Mouse (Mus musculus) MEL (cell line): Measurements from ENCODE around the gene Tmem50b. TPM values are rescaled to one million over a fixed set of nuclear protein-coding genes. Genes with fewer than 3 reads are reported as not detected.

Experiments used
- DNase-seq: peaks from one replicate; pipeline ENCODE4 v3.0.0; 2011; ENCODE audit warnings: low read depth, low spot score
- H3K27ac ChIP-seq: 2 replicates; pipeline ENCODE4 v1.5.1; 2012; ENCODE audit warnings: low read depth, mild to moderate bottlenecking, control low read depth, low read length, moderate library complexity; ENCODE audit not compliant: control insufficient read depth
- H3K27me3 ChIP-seq, 2 experiments: fragments of 150-350 bp in 1 of 2; sonication (generic) in 1 of 2; 2 replicates each; pipeline ENCODE4 v1.6.1; 2012; ENCODE audit warnings: low read length in 2 of 2, mild to moderate bottlenecking in 2 of 2, improper control_type of control experiment in 1 of 2, moderate library complexity in 1 of 2; ENCODE audit not compliant: insufficient read depth in 2 of 2, control insufficient read depth in 1 of 2
- H3K36me3 ChIP-seq, 2 experiments: 2 replicates each; pipeline ENCODE4 v1.6.1; 2012 to 2014; ENCODE audit warnings: low read length in 2 of 2, improper control_type of control experiment in 1 of 2, inconsistent platforms in 1 of 2, mild to moderate bottlenecking in 1 of 2; ENCODE audit not compliant: insufficient read depth in 2 of 2, control insufficient read depth in 1 of 2
- H3K4me1 ChIP-seq, 2 experiments: fragments of 150-350 bp in 1 of 2; sonication (generic) in 1 of 2; 2 replicates each; pipeline ENCODE4 v1.6.1; 2012; ENCODE audit warnings: low read length in 2 of 2, improper control_type of control experiment in 1 of 2, mild to moderate bottlenecking in 1 of 2; ENCODE audit not compliant: insufficient read depth in 2 of 2, control insufficient read depth in 1 of 2
- H3K4me3 ChIP-seq, 2 experiments: fragments of 150-350 bp in 1 of 2; sonication (generic) in 1 of 2; 2 replicates each; pipeline ENCODE4 v1.5.1; 2012; ENCODE audit warnings: low read depth in 2 of 2, low read length in 2 of 2, mild to moderate bottlenecking in 2 of 2, moderate library complexity in 2 of 2, control low read depth in 1 of 2, improper control_type of control experiment in 1 of 2; ENCODE audit not compliant: control insufficient read depth in 1 of 2, insufficient read depth in 1 of 2
- H3K79me2 ChIP-seq: 2 replicates; pipeline ENCODE4 v1.6.1; 2012; ENCODE audit warnings: mild to moderate bottlenecking, low read length, moderate library complexity; ENCODE audit not compliant: control insufficient read depth, poor library complexity, insufficient read depth
- H3K9ac ChIP-seq: 2 replicates; pipeline ENCODE4 v1.6.1; 2012; ENCODE audit warnings: low read depth, mild to moderate bottlenecking, control low read depth, low read length, moderate library complexity; ENCODE audit not compliant: control insufficient read depth, poor library complexity, severe bottlenecking
- H3K9me3 ChIP-seq: fragments of 150-350 bp; sonication (generic); replicated peaks from 2 replicates; pipeline ENCODE4 v1.6.1; 2012; ENCODE audit warnings: mild to moderate bottlenecking, low read length, improper control_type of control experiment, moderate library complexity; ENCODE audit not compliant: insufficient read depth
- BHLHE40 ChIP-seq: IDR thresholded peaks from 2 replicates; pipeline ENCODE4 v1.6.1; 2012; ENCODE audit warnings: low read depth, mild to moderate bottlenecking, inconsistent platforms, low read length, improper control_type of control experiment, borderline replicate concordance
- CHD1 ChIP-seq: IDR thresholded peaks from 2 replicates; pipeline ENCODE4 v1.6.1; 2012; ENCODE audit warnings: low read depth, mild to moderate bottlenecking, inconsistent platforms, low read length, improper control_type of control experiment
- CHD2 ChIP-seq: IDR thresholded peaks from 2 replicates; pipeline ENCODE4 v1.6.1; 2011; ENCODE audit warnings: low read length, improper control_type of control experiment
- CTCF ChIP-seq, 3 experiments: IDR thresholded peaks in 2 of 3; conservative IDR thresholded peaks in 1 of 3; 2 replicates each; pipeline ENCODE4 v1.5.1; 2011 to 2012; ENCODE audit warnings: low read length in 3 of 3, low read depth in 2 of 3, mild to moderate bottlenecking in 2 of 3, improper control_type of control experiment in 1 of 3, inconsistent platforms in 1 of 3, mixed read lengths in 1 of 3, moderate library complexity in 1 of 3; ENCODE audit not compliant: control insufficient read depth in 1 of 3, insufficient read depth in 1 of 3, poor library complexity in 1 of 3, severe bottlenecking in 1 of 3
- E2F4 ChIP-seq: IDR thresholded peaks from 2 replicates; pipeline ENCODE4 v1.6.1; 2011; ENCODE audit warnings: low read depth, low read length, improper control_type of control experiment, borderline replicate concordance
- ELF1 ChIP-seq: IDR thresholded peaks from 2 replicates; pipeline ENCODE4 v1.6.1; 2014; ENCODE audit warnings: low read depth, mild to moderate bottlenecking, inconsistent platforms, low read length, improper control_type of control experiment, moderate library complexity
- EP300 ChIP-seq, 2 experiments: IDR thresholded peaks; 2 replicates each; pipeline ENCODE4 v1.6.1; 2011; ENCODE audit warnings: improper control_type of control experiment in 2 of 2, low read length in 2 of 2, low read depth in 1 of 2, mild to moderate bottlenecking in 1 of 2
- ETS1 ChIP-seq: IDR thresholded peaks from 2 replicates; pipeline ENCODE4 v1.6.1; 2012; ENCODE audit warnings: low read depth, mild to moderate bottlenecking, inconsistent platforms, low read length, improper control_type of control experiment, moderate library complexity
- GABPA ChIP-seq: IDR thresholded peaks from 2 replicates; pipeline ENCODE4 v1.6.1; 2012; ENCODE audit warnings: low read depth, mild to moderate bottlenecking, inconsistent platforms, low read length, improper control_type of control experiment, moderate library complexity
- HCFC1 ChIP-seq: IDR thresholded peaks from 2 replicates; pipeline ENCODE4 v1.6.1; 2012; ENCODE audit warnings: low read depth, mild to moderate bottlenecking, inconsistent platforms, low read length, improper control_type of control experiment, moderate library complexity
- JUND ChIP-seq: IDR thresholded peaks from 2 replicates; pipeline ENCODE4 v1.6.1; 2011; ENCODE audit warnings: low read depth, mild to moderate bottlenecking, improper control_type of control experiment, low read length
- KAT2A ChIP-seq: conservative IDR thresholded peaks from 2 replicates; pipeline ENCODE4 v1.6.1; 2012; ENCODE audit warnings: low read depth, low read length, improper control_type of control experiment, inconsistent platforms
- MAFK ChIP-seq: IDR thresholded peaks from 2 replicates; pipeline ENCODE4 v1.6.1; 2011; ENCODE audit warnings: low read depth, mild to moderate bottlenecking, low read length, improper control_type of control experiment, borderline replicate concordance
- MAZ ChIP-seq: IDR thresholded peaks from 2 replicates; pipeline ENCODE4 v1.6.1; 2012; ENCODE audit warnings: low read depth, mild to moderate bottlenecking, inconsistent platforms, low read length, improper control_type of control experiment
- MEF2A ChIP-seq: IDR thresholded peaks from 2 replicates; pipeline ENCODE4 v1.6.1; 2014; ENCODE audit warnings: low read depth, mild to moderate bottlenecking, inconsistent platforms, low read length, improper control_type of control experiment; ENCODE audit not compliant: poor library complexity, insufficient replicate concordance, severe bottlenecking; ENCODE audit errors: extremely low read depth
- MXI1 ChIP-seq: IDR thresholded peaks from 2 replicates; pipeline ENCODE4 v1.6.1; 2011; ENCODE audit warnings: mild to moderate bottlenecking, low read depth, low read length, improper control_type of control experiment
- MYB ChIP-seq: IDR thresholded peaks from 2 replicates; pipeline ENCODE4 v1.6.1; 2011; ENCODE audit warnings: mild to moderate bottlenecking, low read depth, low read length, improper control_type of control experiment
- POLR2A ChIP-seq, 2 experiments: IDR thresholded peaks; 2 replicates each; pipeline ENCODE4 v1.6.1; 2011 to 2012; ENCODE audit warnings: low read length in 2 of 2, mild to moderate bottlenecking in 2 of 2, control low read depth in 1 of 2, improper control_type of control experiment in 1 of 2, low read depth in 1 of 2, moderate library complexity in 1 of 2; ENCODE audit not compliant: control insufficient read depth in 1 of 2, insufficient read depth in 1 of 2, poor library complexity in 1 of 2
- POLR2AphosphoS2 ChIP-seq: IDR thresholded peaks from 2 replicates; pipeline ENCODE4 v1.6.1; 2011; ENCODE audit warnings: low read length, improper control_type of control experiment
- RAD21 ChIP-seq: IDR thresholded peaks from 2 replicates; pipeline ENCODE4 v1.6.1; 2011; ENCODE audit warnings: mild to moderate bottlenecking, low read depth, low read length, improper control_type of control experiment
- RCOR1 ChIP-seq: IDR thresholded peaks from 2 replicates; pipeline ENCODE4 v1.6.1; 2012; ENCODE audit warnings: low read depth, mild to moderate bottlenecking, inconsistent platforms, low read length, improper control_type of control experiment
- TAL1 ChIP-seq: IDR thresholded peaks from 2 replicates; pipeline ENCODE4 v1.6.1; 2012; ENCODE audit warnings: mild to moderate bottlenecking, inconsistent platforms, low read length, moderate library complexity, mixed read lengths
- USF1 ChIP-seq: IDR thresholded peaks from 2 replicates; pipeline ENCODE4 v1.6.1; 2014; ENCODE audit warnings: low read depth, mild to moderate bottlenecking, inconsistent platforms, low read length, improper control_type of control experiment, moderate library complexity
- USF2 ChIP-seq, 2 experiments: IDR thresholded peaks; 2 replicates each; pipeline ENCODE4 v1.6.1; 2011 to 2012; ENCODE audit warnings: improper control_type of control experiment in 2 of 2, low read length in 2 of 2, borderline replicate concordance in 1 of 2, inconsistent platforms in 1 of 2, low read depth in 1 of 2, mild to moderate bottlenecking in 1 of 2; ENCODE audit not compliant: insufficient read depth in 1 of 2
- ZKSCAN1 ChIP-seq: IDR thresholded peaks from 2 replicates; pipeline ENCODE4 v1.6.1; 2012; ENCODE audit warnings: low read depth, mild to moderate bottlenecking, inconsistent platforms, low read length, improper control_type of control experiment, moderate library complexity
- ZNF384 ChIP-seq: IDR thresholded peaks from 2 replicates; pipeline ENCODE4 v1.6.1; 2012; ENCODE audit warnings: low read depth, mild to moderate bottlenecking, inconsistent platforms, low read length, improper control_type of control experiment
- polyA plus RNA-seq, 2 experiments: library from polyadenylated mRNA; stranded (reverse) in 1 of 2; unstranded in 1 of 2; fragments of >175 nt in 1 of 2; fragments of >200 nt in 1 of 2; gene quantifications; 2 replicates each; pipeline versions ENCODE4 v1.2.1 to v1.2.4; 2012; ENCODE audit warnings: low replicate concordance in 2 of 2, low read depth in 1 of 2; ENCODE audit not compliant: insufficient read length in 2 of 2, insufficient read depth in 1 of 2, missing spikeins in 1 of 2
- total RNA-seq: library from RNA; depleted of rRNA; stranded (reverse); fragments of 300-350 nt; gene quantifications from 2 replicates; pipeline ENCODE4 v1.2.3, GENCODE M21; 2012

The Tmem50b gene
- total and polyA plus RNA-seq, 3 experiments, result 2.9 to 9.5 TPM; not detected in 1

- Histone ChIP-seq H3K79me2 (no peaks in the 10 kb centered on the region), H3K9me3 (no peaks in the 10 kb centered on the region), H3K27ac (no peak overlapping the region), H3K4me1 (peaks cover 0 to 10% of the 10 kb centered on the region in 2 experiments; a peak in 3 of 4 replicates), H3K9ac (no peak overlapping the region), H3K36me3 (peaks cover 2 to 4% of the 10 kb centered on the region in 2 experiments; a peak in 2 of 4 replicates), H3K4me3 (no peak overlapping the region), H3K27me3 (no peaks in the 10 kb centered on the region)
- DNase-seq, result no peak
- no peak for TF ChIP-seq CTCF (IDR thresholded peaks at IDR 0.05 in 2 of 3, conservative IDR thresholded peaks at IDR 0.05 in 1 of 3; ENCODE audit: control insufficient read depth in 1 of 3, insufficient read depth in 1 of 3, low read depth in 2 of 3, low read length in 3 of 3, poor library complexity in 1 of 3, severe bottlenecking in 1 of 3)
- TF ChIP-seq GABPA, result no peak
- TF ChIP-seq MEF2A, result no peak
- no peak for TF ChIP-seq MAFK
- no peak for TF ChIP-seq CHD2
- TF ChIP-seq RAD21, result no peak
- no peak for TF ChIP-seq POLR2A (IDR thresholded peaks at IDR 0.05; ENCODE audit: control insufficient read depth in 1 of 2, insufficient read depth in 1 of 2, low read depth in 1 of 2, low read length in 2 of 2, poor library complexity in 1 of 2)
- TF ChIP-seq MYB, result no peak
- TF ChIP-seq CHD1, result no peak
- no peak for TF ChIP-seq USF1
- TF ChIP-seq ETS1, result no peak
- no peak for TF ChIP-seq JUND
- TF ChIP-seq ELF1, result no peak
- no peak for TF ChIP-seq E2F4
- TF ChIP-seq RCOR1, result no peak
- no peak for TF ChIP-seq EP300 (IDR thresholded peaks at IDR 0.05; ENCODE audit: low read depth in 1 of 2, low read length in 2 of 2)
- TF ChIP-seq TAL1, result no peak
- TF ChIP-seq BHLHE40, result no peak
- no peak for TF ChIP-seq ZNF384
Observed at GRCm38 (mm10) chr16:91556659-91557058, 40.9 kb downstream of the Tmem50b start.

GRCm38 (mm10) chr16:91555017-91555605, 42.5 kb downstream of the Tmem50b start:
- Histone ChIP-seq H3K27ac (no peak overlapping the region), H3K9ac (no peak overlapping the region), H3K9me3 (no peaks in the 10 kb centered on the region), H3K27me3 (no peaks in the 10 kb centered on the region), H3K36me3 (peaks cover 2 to 7% of the 10 kb centered on the region in 2 experiments; a peak in 2 of 4 replicates), H3K79me2 (no peaks in the 10 kb centered on the region), H3K4me3 (no peak overlapping the region), H3K4me1 (peaks cover 3 to 14% of the 10 kb centered on the region in 2 experiments)
- DNase-seq, result no peak
- no peak for TF ChIP-seq ETS1
- TF ChIP-seq MAFK, result no peak
- TF ChIP-seq POLR2AphosphoS2, result no peak
- no peak for TF ChIP-seq ZKSCAN1
- no peak for TF ChIP-seq USF2 (IDR thresholded peaks at IDR 0.05; ENCODE audit: borderline replicate concordance in 1 of 2, insufficient read depth in 1 of 2, low read depth in 1 of 2, low read length in 2 of 2)
- TF ChIP-seq MXI1, result no peak
- no peak for TF ChIP-seq KAT2A
- no peak for TF ChIP-seq TAL1
- TF ChIP-seq HCFC1, result no peak
- no peak for TF ChIP-seq MAZ
